Mouse (Mus musculus): ENCODE data around the gene Pkn1. TPM values are rescaled to one million over a fixed set of nuclear protein-coding genes. Genes with fewer than 3 reads are reported as not detected.

Pkn1 gene
- total and polyA plus RNA-seq, 3 experiments = 33.5 to 73.2 (median 41.2) TPM

- Histone ChIP-seq H3K79me2 (ENCODE audit: control insufficient read depth, insufficient read depth, low read length, poor library complexity) (no peaks in the 10 kb centered on the region), H3K4me1 (ENCODE audit: control insufficient read depth in 1 of 2, insufficient read depth in 2 of 2, low read length in 2 of 2) (peaks cover 0 to 4% of the 10 kb centered on the region in 2 experiments; a peak in 2 of 4 replicates), H3K36me3 (ENCODE audit: control insufficient read depth in 1 of 2, insufficient read depth in 2 of 2, low read length in 2 of 2) (no peaks in the 10 kb centered on the region; a peak in 1 of 4 replicates), H3K4me3 (ENCODE audit: control insufficient read depth in 1 of 2, insufficient read depth in 1 of 2, low read depth in 2 of 2, low read length in 2 of 2) (no peak overlapping the region), H3K27ac (ENCODE audit: control insufficient read depth, low read depth, low read length) (no peak overlapping the region), H3K9me3 (replicated peaks; ENCODE audit: insufficient read depth, low read length) (no peaks in the 10 kb centered on the region), H3K9ac (ENCODE audit: control insufficient read depth, low read depth, low read length, poor library complexity, severe bottlenecking) (no peak overlapping the region), H3K27me3 (ENCODE audit: control insufficient read depth in 1 of 2, insufficient read depth in 2 of 2, low read length in 2 of 2) (peaks cover 0 to 2% of the 10 kb centered on the region in 2 experiments; a peak in 1 of 4 replicates)
- no peak for DNase-seq (ENCODE audit: low read depth, low spot score)
- TF ChIP-seq POLR2A (IDR thresholded peaks at IDR 0.05; ENCODE audit: control insufficient read depth in 1 of 2, insufficient read depth in 1 of 2, low read depth in 1 of 2, low read length in 2 of 2, poor library complexity in 1 of 2) (no peak), E2F4 (IDR thresholded peaks at IDR 0.05; ENCODE audit: borderline replicate concordance, low read depth, low read length) (no peak), SIN3A (IDR thresholded peaks at IDR 0.05; ENCODE audit: low read length) (no peak), EP300 (IDR thresholded peaks at IDR 0.05; ENCODE audit: low read depth in 1 of 2, low read length in 2 of 2) (no peak), MEF2A (IDR thresholded peaks at IDR 0.05; ENCODE audit: extremely low read depth, insufficient replicate concordance, low read depth, low read length, poor library complexity, severe bottlenecking) (no peak), GATA1 (IDR thresholded peaks at IDR 0.05; ENCODE audit: low read depth, low read length) (no peak), CHD2 (IDR thresholded peaks at IDR 0.05; ENCODE audit: low read length) (no peak), HCFC1 (IDR thresholded peaks at IDR 0.05; ENCODE audit: low read depth, low read length) (no peak), USF2 (IDR thresholded peaks at IDR 0.05; ENCODE audit: borderline replicate concordance in 1 of 2, insufficient read depth in 1 of 2, low read depth in 1 of 2, low read length in 2 of 2) (no peak), MAFK (IDR thresholded peaks at IDR 0.05; ENCODE audit: borderline replicate concordance, low read depth, low read length) (no peak), POLR2AphosphoS2 (IDR thresholded peaks at IDR 0.05; ENCODE audit: low read length) (no peak), MXI1 (IDR thresholded peaks at IDR 0.05; ENCODE audit: low read depth, low read length) (no peak), TAL1 (IDR thresholded peaks at IDR 0.05; ENCODE audit: low read length) (no peak), RAD21 (IDR thresholded peaks at IDR 0.05; ENCODE audit: low read depth, low read length) (no peak)
Observed at GRCm38 (mm10) chr8:83647511-83647910, 51.5 kb downstream of the Pkn1 start.

GRCm38 (mm10) chr8:83639649-83640048 is 59.3 kb downstream of the Pkn1 start:
- H3K9ac ChIP-seq (ENCODE audit: control insufficient read depth, low read depth, low read length, poor library complexity, severe bottlenecking) = no peak overlapping the region; the same call in 1 of the 2 replicates
- 0 out of 2 replicates have a peak, but pooled peaks have one; percentile 11 for TF ChIP-seq ZNF384 (IDR thresholded peaks at IDR 0.05; ENCODE audit: low read depth, low read length)
- TF ChIP-seq MEF2A (IDR thresholded peaks at IDR 0.05; ENCODE audit: extremely low read depth, insufficient replicate concordance, low read depth, low read length, poor library complexity, severe bottlenecking) = no peak
- no peak for TF ChIP-seq ELF1 (IDR thresholded peaks at IDR 0.05; ENCODE audit: low read depth, low read length)
- 0 out of 4 replicates have a peak, but pooled peaks of 1 of the 2 experiments have one; percentile 46 for TF ChIP-seq EP300 (IDR thresholded peaks at IDR 0.05; ENCODE audit: low read depth in 1 of 2, low read length in 2 of 2)
- peak; percentile 21; the same call in 1 of the 2 replicates for TF ChIP-seq MAFK (IDR thresholded peaks at IDR 0.05; ENCODE audit: borderline replicate concordance, low read depth, low read length)
- no peak for TF ChIP-seq MYC (IDR thresholded peaks at IDR 0.05; ENCODE audit: low read depth, low read length)
- 0 out of 2 replicates have a peak, but pooled peaks have one; percentile 35 for TF ChIP-seq ETS1 (IDR thresholded peaks at IDR 0.05; ENCODE audit: low read depth, low read length)

More at GRCm38 (mm10) chr8:83639649-83640048, 59.3 kb downstream of the Pkn1 start:
- DNase-seq (ENCODE audit: low read depth, low spot score) = peak; percentile 89
- peak overlapping the region; percentile 82 for H3K27ac ChIP-seq (ENCODE audit: control insufficient read depth, low read depth, low read length)
- peak overlapping the region in 1 of 2 experiments; percentile 9; a peak in 1 of 4 replicates for H3K4me3 ChIP-seq (ENCODE audit: control insufficient read depth in 1 of 2, insufficient read depth in 1 of 2, low read depth in 2 of 2, low read length in 2 of 2)
- no peaks in the 10 kb centered on the region; a peak in 1 of 4 replicates for H3K27me3 ChIP-seq (ENCODE audit: control insufficient read depth in 1 of 2, insufficient read depth in 2 of 2, low read length in 2 of 2)
- no peaks in the 10 kb centered on the region for H3K79me2 ChIP-seq (ENCODE audit: control insufficient read depth, insufficient read depth, low read length, poor library complexity)
- no peaks in the 10 kb centered on the region for H3K9me3 ChIP-seq (replicated peaks; ENCODE audit: insufficient read depth, low read length)
- peaks cover 0 to 9% of the 10 kb centered on the region in 2 experiments; a peak in 2 of 4 replicates for H3K36me3 ChIP-seq (ENCODE audit: control insufficient read depth in 1 of 2, insufficient read depth in 2 of 2, low read length in 2 of 2)
- H3K4me1 ChIP-seq (ENCODE audit: control insufficient read depth in 1 of 2, insufficient read depth in 2 of 2, low read length in 2 of 2) = peaks cover 2 to 16% of the 10 kb centered on the region in 2 experiments
